Comparison of ENCODE assay signal across 9 mouse cellular contexts in genomic region chr1:42888541-42889349, GRCm38 (mm10). TPM values are rescaled to one million over a fixed set of nuclear protein-coding genes. Genes with fewer than 3 reads are reported as not detected.
A peak's percentile ranks its signal among the peaks of the same experiment; 100 is the strongest.
DNase-seq lines count a peak whose midpoint lies in the region; ATAC-seq and TF ChIP-seq lines count a peak whose summit lies in the region.
"Had no signal": no experiment of that assay in that cellular context is flagged by ENCODE, and none has a peak within 500 bp of the region (broad histone marks: within the 10 kb centered on the region; RNA-seq: fewer than 3 reads in every experiment).

No protein-coding gene starts in this region.

- no peak for ATAC-seq in embryonic facial prominence, embryonic 13.5 days (ENCODE audit: insufficient number of reproducible peaks, insufficient read depth, low FRiP score, low TSS enrichment, low read depth)

- TF ChIP-seq CTCF in E14TG2a.4 (conservative IDR thresholded peaks at IDR 0.05; ENCODE audit: low read length) = no peak

- peaks cover 53% of the 10 kb centered on the region for H3K36me3 ChIP-seq in E14TG2a.4 (ENCODE audit: insufficient read depth, low read length)
- H3K36me3 ChIP-seq in embryonic facial prominence, embryonic 13.5 days = peaks cover 3% of the 10 kb centered on the region; the same call in 1 of the 2 replicates

- H3K4me3 ChIP-seq in E14TG2a.4 (replicated peaks; ENCODE audit: low read length) = peak overlapping the region; percentile 20; the same call in 1 of the 2 replicates
- no peak overlapping the region for H3K4me3 ChIP-seq in embryonic facial prominence, embryonic 13.5 days
- H3K4me3 ChIP-seq: limb, embryonic 15.5 days had no signal

- DNase-seq in adrenal gland, adult 8-10 months = peak; percentile 30
- DNase-seq in adrenal gland, postnatal 14 days = no peak
- peak; percentile 23 for DNase-seq in lung, postnatal 36 days
- DNase-seq in frontal cortex, adult 2 months (ENCODE audit: extremely low spot score in 1 of 2, low spot score in 1 of 2) = no peak
- DNase-seq in ovary, postnatal 10 days (ENCODE audit: low spot score) = no peak
- no peak for DNase-seq in testis, postnatal 14 days (ENCODE audit: low spot score)

- WGBS in embryonic facial prominence, embryonic 13.5 days = 31% methylated on average over 22 of the region's 22 CpGs

- H3K9me3 ChIP-seq in E14TG2a.4 (ENCODE audit: low read length) = no peaks in the 10 kb centered on the region
- H3K9me3 ChIP-seq in embryonic facial prominence, embryonic 13.5 days = no peaks in the 10 kb centered on the region
- H3K9me3 ChIP-seq: limb, embryonic 15.5 days had no signal

- H3K4me1 ChIP-seq in E14TG2a.4 (replicated peaks; ENCODE audit: low read depth, low read length) = peaks cover 44% of the 10 kb centered on the region
- H3K4me1 ChIP-seq in embryonic facial prominence, embryonic 13.5 days = peaks cover 16% of the 10 kb centered on the region
- H3K4me1 ChIP-seq: limb, embryonic 15.5 days had no signal

- H3K27me3 ChIP-seq in E14TG2a.4 (ENCODE audit: insufficient read depth, low read length) = no peaks in the 10 kb centered on the region
- H3K27me3 ChIP-seq in embryonic facial prominence, embryonic 13.5 days = no peaks in the 10 kb centered on the region
- H3K27me3 ChIP-seq: limb, embryonic 15.5 days had no signal

- H3K27ac ChIP-seq in embryonic facial prominence, embryonic 13.5 days = 0 out of 2 replicates have a peak overlapping the region, but pooled peaks have one; percentile 16
- H3K27ac ChIP-seq: limb, embryonic 15.5 days had no signal

- H3K9ac ChIP-seq in embryonic facial prominence, embryonic 13.5 days = no peak overlapping the region
- H3K9ac ChIP-seq: limb, embryonic 15.5 days had no signal

- H3K4me2 ChIP-seq in embryonic facial prominence, embryonic 13.5 days = peak overlapping the region; percentile 17; the same call in 1 of the 2 replicates
- H3K4me2 ChIP-seq: limb, embryonic 15.5 days had no signal

RNA-seq across cellular contexts. Expression of gene Mrps9, which starts 37.7 kb away (rescaled TPM):
- total RNA-seq in adrenal gland, adult 8-10 months (2022) = 10 to 100 TPM; 63.9 to 74.0 (median 69.5) TPM
- 75.3 and 83.3 TPM in 2 replicates for total RNA-seq in adrenal gland, postnatal 14 days (2021)
- polyA plus RNA-seq in embryonic facial prominence, embryonic 13.5 days (2015; fragmentation: Nextera tagmentation; extraction: Ambion mirVana) = 48.2 and 53.5 TPM in 2 replicates
- polyA plus RNA-seq in frontal cortex, adult 2 months (2012; rRNA removed) = 56.2 and 57.1 TPM in 2 replicates

Comparison
In these comparisons a context has a peak if more than half of its experiments do, and no peak if none do; other contexts are left out.
1. DNase-seq: peak in adrenal gland, adult 8-10 months (single experiment) and lung, postnatal 36 days (single experiment); none in adrenal gland, postnatal 14 days (single experiment), frontal cortex, adult 2 months (0 of 2), ovary, postnatal 10 days (single experiment) and testis, postnatal 14 days (single experiment).